Mouse (Mus musculus): ENCODE data around the gene Mrpl28. TPM values are rescaled to one million over a fixed set of nuclear protein-coding genes. Genes with fewer than 3 reads are reported as not detected.

Gene Mrpl28
- polyA plus RNA-seq, 1 experiment from 2014 or later = 230 TPM

DNA sequence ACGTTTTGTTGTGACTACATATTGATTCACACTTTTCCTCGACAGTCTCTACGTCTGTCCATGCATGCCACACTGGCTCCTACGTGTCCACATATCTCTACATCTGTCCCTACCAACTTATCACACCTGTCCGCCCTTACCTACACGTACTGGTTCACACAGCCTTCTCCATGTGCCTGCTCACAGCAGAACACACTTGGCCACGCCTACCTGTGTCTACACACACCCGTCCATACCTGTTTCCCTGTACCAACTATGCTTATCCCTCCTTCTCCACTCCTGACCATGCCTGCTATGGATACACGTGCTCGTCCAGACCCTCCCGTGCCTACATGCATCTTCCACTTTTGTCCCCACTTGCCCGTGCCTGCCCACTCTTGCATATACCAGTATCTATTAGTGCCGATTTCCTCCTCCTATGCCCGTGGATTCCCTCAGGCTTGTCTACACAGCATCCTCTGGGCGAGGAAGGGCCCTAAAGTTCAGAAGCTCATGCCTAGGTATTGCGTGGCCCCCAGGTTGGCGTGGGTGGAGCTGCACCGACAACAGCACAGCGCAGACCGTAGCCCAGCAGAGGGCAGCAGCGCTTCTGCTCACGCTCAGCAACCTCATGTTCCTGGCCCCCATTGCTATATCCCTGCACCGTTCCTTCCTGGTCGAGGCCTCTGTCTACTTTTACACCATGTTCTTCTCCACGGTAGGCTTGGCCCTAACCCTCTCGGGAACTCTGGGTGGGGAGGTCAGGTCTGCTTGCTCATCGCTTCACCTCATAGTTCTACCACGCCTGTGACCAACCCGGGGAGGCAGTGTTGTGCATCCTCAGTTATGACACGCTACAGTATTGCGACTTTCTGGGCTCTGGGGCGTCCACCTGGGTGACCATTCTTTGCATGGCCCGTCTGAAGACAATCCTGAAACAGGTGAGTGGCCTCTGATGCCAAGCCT, 3.3 kb upstream of the Mrpl28 start:
- H3K4me1 ChIP-seq = peaks cover 19% of the 10 kb centered on the region
- H3K27ac ChIP-seq = no peak overlapping the region
- no peak overlapping the region for H3K4me3 ChIP-seq
- no peaks in the 10 kb centered on the region for H3K9me3 ChIP-seq (replicated peaks)
- H3K4me2 ChIP-seq = no peak overlapping the region
- no peak overlapping the region for H3K9ac ChIP-seq
- 48% methylated on average over 33 of the region's 33 CpGs for WGBS
- ATAC-seq = peak; percentile 20; the same call in 1 of the 2 replicates
- H3K27me3 ChIP-seq = peaks cover 45% of the 10 kb centered on the region
- H3K36me3 ChIP-seq (ENCODE audit: poor library complexity, severe bottlenecking) = peaks cover under 1% of the 10 kb centered on the region; the same call in 1 of the 2 replicates

DNA sequence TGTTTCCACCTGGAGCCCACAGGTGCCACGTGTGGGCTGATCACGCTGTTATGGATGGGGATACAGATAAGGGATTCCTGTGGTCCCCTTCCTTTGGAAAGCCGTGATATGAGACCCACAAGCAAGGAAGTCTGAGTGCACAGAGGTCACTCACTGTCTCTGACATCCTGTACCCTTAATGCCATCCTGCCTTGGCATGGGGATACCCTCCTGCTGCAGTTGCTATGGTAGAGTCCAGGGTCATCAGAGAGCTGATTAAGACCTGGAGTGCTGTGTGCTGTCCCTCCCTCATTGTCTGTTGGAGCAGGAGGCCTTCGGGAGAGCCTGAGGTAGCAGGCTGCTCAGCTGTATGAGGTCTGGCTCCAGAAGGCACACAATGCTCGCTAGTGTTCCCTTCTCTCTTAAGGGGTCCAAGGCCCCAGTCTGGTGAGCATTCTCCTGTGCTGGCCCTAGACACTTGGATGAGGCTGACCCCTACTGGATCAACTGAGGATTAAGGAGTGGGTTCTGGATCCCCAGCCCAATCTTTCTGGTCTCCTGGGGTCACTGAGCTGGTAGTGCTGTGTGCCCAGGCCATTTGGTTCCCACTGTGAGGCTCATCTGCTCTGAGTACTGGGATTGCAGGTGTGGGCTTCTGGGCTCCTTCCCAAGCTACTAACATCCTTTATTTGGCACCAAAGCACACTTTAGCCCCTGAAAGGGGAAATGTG, 714 bp upstream of the Mrpl28 start:
- H3K27ac ChIP-seq = no peak overlapping the region
- 62% methylated on average over 5 of the region's 5 CpGs for WGBS
- peaks cover 26% of the 10 kb centered on the region for H3K36me3 ChIP-seq (ENCODE audit: poor library complexity, severe bottlenecking)
- no peaks in the 10 kb centered on the region for H3K9me3 ChIP-seq (replicated peaks)
- 0 out of 2 replicates have a peak, but pooled peaks have one; percentile 16 for ATAC-seq
- H3K4me1 ChIP-seq = peaks cover 22% of the 10 kb centered on the region
- H3K4me2 ChIP-seq = no peak overlapping the region
- H3K9ac ChIP-seq = no peak overlapping the region
- H3K27me3 ChIP-seq = peaks cover 21% of the 10 kb centered on the region
- no peak overlapping the region for H3K4me3 ChIP-seq

DNA sequence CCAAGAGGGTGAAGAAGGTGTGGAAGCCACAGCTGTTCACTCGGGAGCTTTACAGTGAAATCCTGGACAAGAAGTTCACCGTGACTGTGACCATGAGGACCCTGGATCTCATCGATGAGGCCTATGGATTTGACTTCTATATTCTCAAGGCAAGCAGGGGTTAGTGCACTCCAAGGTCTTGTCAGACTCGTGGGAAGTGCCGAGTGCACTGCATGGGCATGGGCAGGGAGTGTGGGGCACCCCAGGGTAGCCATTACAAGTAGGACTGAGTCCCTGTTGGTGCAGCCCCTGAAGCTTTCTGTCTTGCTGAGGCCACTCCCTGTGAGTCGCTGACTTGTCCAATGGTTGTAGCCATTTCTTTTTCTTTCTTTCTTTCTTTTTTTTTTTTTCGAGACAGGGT, 1.3 kb downstream of the Mrpl28 start:
- Histone ChIP-seq H3K36me3 (ENCODE audit: poor library complexity, severe bottlenecking) (peaks cover 46% of the 10 kb centered on the region), H3K9me3 (replicated peaks) (no peaks in the 10 kb centered on the region), H3K27me3 (peaks cover 5% of the 10 kb centered on the region; the same call in 1 of the 2 replicates), H3K4me3 (peak overlapping the region; percentile 92), H3K4me1 (peaks cover 22% of the 10 kb centered on the region), H3K9ac (peak overlapping the region; percentile 90), H3K4me2 (peak overlapping the region; percentile 80), H3K27ac (no peak overlapping the region)
- 91% methylated on average over 7 of the region's 7 CpGs for WGBS
- ATAC-seq = no peak

DNA sequence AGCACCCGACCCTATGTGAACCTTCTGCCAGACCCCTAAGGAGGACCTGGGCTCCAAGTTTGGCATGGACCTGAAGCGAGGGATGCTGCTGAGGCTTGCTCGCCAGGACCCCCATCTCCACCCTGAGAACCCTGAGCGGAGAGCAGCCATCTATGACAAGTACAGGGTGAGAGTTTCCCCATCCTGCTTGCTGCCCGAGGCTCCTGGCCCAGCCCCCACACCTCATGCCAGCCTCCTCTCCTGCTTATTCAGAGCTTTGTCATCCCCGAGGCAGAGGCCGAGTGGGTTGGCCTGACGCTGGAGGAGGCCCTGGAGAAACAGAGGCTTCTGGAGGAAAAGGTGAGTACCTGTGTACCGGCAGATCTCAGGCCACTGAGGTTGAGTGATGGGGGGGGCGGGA, 1.9 kb downstream of the Mrpl28 start:
- no peaks in the 10 kb centered on the region for H3K27me3 ChIP-seq
- H3K36me3 ChIP-seq (ENCODE audit: poor library complexity, severe bottlenecking) = peaks cover 53% of the 10 kb centered on the region
- H3K4me2 ChIP-seq = 0 out of 2 replicates have a peak overlapping the region, but pooled peaks have one; percentile 80
- peaks cover 22% of the 10 kb centered on the region for H3K4me1 ChIP-seq
- no peak for ATAC-seq
- no peak overlapping the region for H3K4me3 ChIP-seq
- no peak overlapping the region for H3K27ac ChIP-seq
- 88% methylated on average over 10 of the region's 10 CpGs for WGBS
- H3K9me3 ChIP-seq (replicated peaks) = no peaks in the 10 kb centered on the region
- no peak overlapping the region for H3K9ac ChIP-seq

DNA sequence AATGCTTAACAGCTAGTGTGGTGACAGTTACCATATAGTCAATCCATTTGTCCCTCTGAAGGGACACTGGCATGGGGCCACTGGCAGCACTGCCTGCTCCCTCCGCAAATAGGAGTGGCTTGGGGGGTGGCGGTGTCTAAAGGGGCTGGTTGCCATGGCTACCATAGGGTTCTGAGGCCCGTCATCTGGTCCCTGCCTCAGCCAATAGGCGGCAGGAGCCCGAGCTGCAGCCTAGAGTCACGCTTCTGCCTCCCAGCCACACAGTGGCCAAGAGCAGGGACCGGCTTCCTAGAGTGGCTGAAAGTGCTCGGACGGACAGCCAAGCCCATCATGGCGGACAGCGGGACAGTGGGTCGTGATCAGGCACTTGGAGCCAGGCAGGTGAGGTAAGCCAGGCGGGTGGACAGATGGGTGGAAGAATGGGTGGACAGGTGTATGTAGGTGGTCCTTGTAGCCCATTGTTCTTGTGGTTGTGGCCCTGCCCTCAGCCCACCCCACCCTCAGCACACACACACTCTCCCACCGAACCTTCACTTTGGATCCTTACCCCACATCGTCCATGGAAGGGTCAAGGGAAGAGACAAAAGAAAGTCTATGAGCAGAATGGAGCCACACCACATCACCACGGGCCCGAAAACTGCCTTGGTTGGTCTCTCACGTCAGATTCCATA, 7.9 kb downstream of the Mrpl28 start:
- WGBS = 68% methylated on average over 18 of the region's 18 CpGs
- no peaks in the 10 kb centered on the region for H3K9me3 ChIP-seq (replicated peaks)
- H3K4me3 ChIP-seq = peak overlapping the region; percentile 6
- no peaks in the 10 kb centered on the region for H3K4me1 ChIP-seq
- 0 out of 2 replicates have a peak overlapping the region, but pooled peaks have one; percentile 41 for H3K27ac ChIP-seq
- H3K4me2 ChIP-seq = 0 out of 2 replicates have a peak overlapping the region, but pooled peaks have one; percentile 6
- peaks cover 66% of the 10 kb centered on the region for H3K36me3 ChIP-seq (ENCODE audit: poor library complexity, severe bottlenecking)
- peak; percentile 59; the same call in 1 of the 2 replicates for ATAC-seq
- H3K9ac ChIP-seq = no peak overlapping the region
- H3K27me3 ChIP-seq = no peaks in the 10 kb centered on the region

DNA sequence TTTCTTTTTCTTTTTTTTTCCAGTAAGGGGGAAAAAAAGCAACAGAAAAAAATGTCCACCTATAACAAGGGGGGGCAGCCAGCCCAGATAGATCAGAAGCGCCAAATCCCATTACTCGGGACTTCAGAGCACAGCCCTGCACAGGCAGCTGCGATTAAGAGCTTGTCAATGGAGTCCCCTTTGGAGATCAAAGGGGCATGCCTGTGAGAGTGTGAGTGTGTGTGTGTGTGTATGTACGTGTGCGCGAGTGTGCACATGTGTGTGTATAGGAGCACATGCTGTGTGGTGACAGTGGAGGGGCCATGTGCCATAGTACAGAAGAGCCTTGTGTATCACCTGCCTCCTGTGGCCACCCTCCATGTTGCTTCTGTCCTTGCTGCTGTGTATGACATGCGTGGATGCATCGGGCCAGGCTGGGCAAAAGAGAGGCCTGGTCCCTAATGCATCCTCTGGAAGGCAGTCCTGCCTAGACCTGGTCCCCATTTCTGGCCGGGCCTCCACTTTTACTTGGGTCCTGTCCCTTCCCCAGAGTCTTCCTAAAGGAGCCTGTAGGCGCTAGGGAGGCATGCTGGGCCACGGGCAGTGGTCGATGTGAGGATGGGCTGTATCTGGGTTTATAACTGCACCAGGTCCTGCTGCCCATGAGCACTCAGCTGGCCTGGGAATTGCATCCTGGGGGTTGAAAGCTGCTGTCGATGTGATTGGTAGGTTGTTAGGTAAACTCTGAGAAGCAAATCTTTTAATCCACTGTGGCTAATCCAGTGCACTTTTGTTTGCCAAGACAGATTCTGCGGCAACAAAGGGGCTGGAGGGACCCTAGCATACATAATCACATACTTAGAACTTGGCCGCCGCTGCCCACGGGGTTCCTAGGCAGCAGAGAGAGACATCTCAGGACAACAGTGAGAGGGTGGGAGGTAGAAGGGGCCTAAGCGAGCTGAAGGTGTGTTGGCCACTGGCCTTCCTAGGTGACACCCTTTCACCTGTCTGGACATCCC, 8.9 kb downstream of the Mrpl28 start:
- Histone ChIP-seq H3K4me1 (no peaks in the 10 kb centered on the region; the same call in 1 of the 2 replicates), H3K27ac (peak overlapping the region; percentile 20; the same call in 1 of the 2 replicates), H3K36me3 (ENCODE audit: poor library complexity, severe bottlenecking) (peaks cover 56% of the 10 kb centered on the region), H3K4me2 (peak overlapping the region; percentile 6; the same call in 1 of the 2 replicates), H3K9ac (no peak overlapping the region), H3K4me3 (peak overlapping the region; percentile 6), H3K9me3 (replicated peaks) (no peaks in the 10 kb centered on the region), H3K27me3 (no peaks in the 10 kb centered on the region)
- peak; percentile 55 for ATAC-seq
- WGBS = 69% methylated on average over 18 of the region's 18 CpGs

DNA sequence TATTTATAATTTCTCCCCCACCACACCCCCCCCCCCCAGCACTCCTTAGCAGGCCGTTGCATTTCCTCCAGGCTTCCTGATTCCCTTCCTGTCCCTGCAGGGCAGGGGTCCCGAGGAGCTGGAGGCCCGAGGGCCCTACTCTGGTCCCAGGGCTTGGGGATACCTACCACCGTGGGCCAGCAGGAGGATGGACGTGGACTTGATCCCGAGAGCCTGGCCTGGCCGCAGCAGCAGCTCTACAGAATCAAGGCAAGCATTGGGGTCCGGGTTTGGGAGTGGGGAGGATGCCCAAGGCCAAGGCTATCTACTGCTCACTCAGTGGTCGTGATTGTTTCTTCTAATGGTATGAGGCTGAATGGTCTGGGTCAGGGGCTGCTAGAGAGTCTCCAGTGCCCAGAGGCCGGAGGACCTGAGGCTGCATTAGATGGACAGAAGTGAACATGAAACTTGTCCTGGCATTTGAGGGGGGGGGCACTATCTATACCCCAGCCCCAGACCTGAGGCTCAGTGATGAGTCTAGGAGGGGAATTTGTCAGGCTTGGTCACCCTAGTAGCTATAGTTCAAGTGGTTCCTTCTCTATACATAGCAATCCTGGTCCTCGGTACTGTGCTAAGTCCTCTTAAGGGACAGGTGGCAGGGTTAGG, 13.9 kb downstream of the Mrpl28 start:
- Histone ChIP-seq H3K9me3 (replicated peaks) (no peaks in the 10 kb centered on the region), H3K27ac (no peak overlapping the region), H3K27me3 (no peaks in the 10 kb centered on the region), H3K4me3 (no peak overlapping the region), H3K9ac (no peak overlapping the region; the same call in 1 of the 2 replicates), H3K4me1 (peaks cover 31% of the 10 kb centered on the region), H3K36me3 (ENCODE audit: poor library complexity, severe bottlenecking) (peaks cover 5% of the 10 kb centered on the region), H3K4me2 (no peak overlapping the region)
- ATAC-seq = no peak
- 89% methylated on average over 11 of the region's 11 CpGs for WGBS

DNA sequence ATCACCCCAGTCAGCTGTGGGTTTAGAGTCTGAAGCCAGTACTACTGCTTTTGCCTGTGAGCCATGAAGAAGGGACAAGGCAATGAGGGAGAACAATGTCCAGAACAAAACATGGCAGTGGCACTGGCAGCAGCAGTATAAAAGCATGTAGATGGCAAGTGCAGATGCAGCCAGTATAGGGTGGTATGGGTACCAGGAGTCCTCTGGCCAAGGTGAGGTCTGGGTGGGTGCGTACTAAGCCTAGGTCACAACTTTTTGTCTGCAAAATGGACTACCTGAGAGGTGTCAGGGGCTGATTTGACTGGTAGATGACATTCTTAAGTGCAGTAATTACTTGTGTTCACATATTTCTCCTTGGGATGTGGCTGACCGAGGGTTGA, 14.4 kb downstream of the Mrpl28 start:
- WGBS = 72% methylated on average over 2 of the region's 2 CpGs

DNA sequence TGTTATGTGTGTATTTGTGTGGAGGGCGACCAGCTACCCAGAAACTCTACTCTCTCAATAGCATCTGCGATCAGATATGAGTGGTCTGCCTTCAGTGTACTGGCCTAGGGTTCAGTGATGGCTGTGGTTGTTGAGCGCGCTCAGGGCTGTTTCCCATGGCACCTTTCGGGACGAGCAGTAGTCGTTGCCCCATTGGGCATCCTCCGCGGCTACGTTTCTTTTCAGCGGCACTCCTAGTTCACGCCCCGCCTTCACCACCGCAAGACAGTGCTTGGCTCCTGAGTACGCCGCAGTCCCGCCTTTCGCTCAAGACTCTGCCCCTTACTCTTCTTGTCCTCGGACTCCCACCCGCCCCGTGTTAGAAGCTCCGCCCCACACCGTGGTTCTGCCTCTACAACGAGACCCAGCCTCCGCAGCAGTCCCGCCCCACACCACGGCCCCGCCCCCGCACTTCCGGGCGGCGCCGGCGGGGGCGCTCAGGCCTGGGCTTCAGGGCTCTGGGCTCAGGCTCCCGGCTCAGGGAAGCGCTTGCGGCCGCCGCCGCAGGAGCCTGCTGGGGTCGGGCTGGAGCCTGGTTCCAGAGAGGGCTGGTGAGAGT, 15.0 kb downstream of the Mrpl28 start, which contains the start of gene Axin1:
Gene Axin1 (plus strand): TSS at position 450 of the 598 bp plus-strand sequence.
- Histone ChIP-seq H3K4me2 (peak within 1 kb of the TSS; percentile 89), H3K4me1 (peaks cover 31% of the 10 kb centered on the region), H3K27me3 (no peaks in the 10 kb centered on the region), H3K9ac (peak within 1 kb of the TSS; percentile 98), H3K36me3 (ENCODE audit: poor library complexity, severe bottlenecking) (peaks cover 15% of the 10 kb centered on the region), H3K27ac (peak within 1 kb of the TSS; percentile 93), H3K9me3 (replicated peaks) (no peaks in the 10 kb centered on the region), H3K4me3 (peak within 1 kb of the TSS; percentile 94)
- under 1% methylated on average over 42 of the region's 42 CpGs for WGBS
- peak; percentile 98 for ATAC-seq

More for the DNA sequence above, 14.4 kb downstream of the Mrpl28 start:
- no peaks in the 10 kb centered on the region for H3K27me3 ChIP-seq
- H3K27ac ChIP-seq = peak overlapping the region; percentile 93
- 0 out of 2 replicates have a peak, but pooled peaks have one; percentile 1 for ATAC-seq
- H3K9me3 ChIP-seq (replicated peaks) = no peaks in the 10 kb centered on the region
- peak overlapping the region; percentile 89 for H3K4me2 ChIP-seq
- peaks cover 9% of the 10 kb centered on the region for H3K36me3 ChIP-seq (ENCODE audit: poor library complexity, severe bottlenecking)
- H3K9ac ChIP-seq = peak overlapping the region; percentile 54
- peaks cover 31% of the 10 kb centered on the region for H3K4me1 ChIP-seq
- peak overlapping the region; percentile 94 for H3K4me3 ChIP-seq

DNA sequence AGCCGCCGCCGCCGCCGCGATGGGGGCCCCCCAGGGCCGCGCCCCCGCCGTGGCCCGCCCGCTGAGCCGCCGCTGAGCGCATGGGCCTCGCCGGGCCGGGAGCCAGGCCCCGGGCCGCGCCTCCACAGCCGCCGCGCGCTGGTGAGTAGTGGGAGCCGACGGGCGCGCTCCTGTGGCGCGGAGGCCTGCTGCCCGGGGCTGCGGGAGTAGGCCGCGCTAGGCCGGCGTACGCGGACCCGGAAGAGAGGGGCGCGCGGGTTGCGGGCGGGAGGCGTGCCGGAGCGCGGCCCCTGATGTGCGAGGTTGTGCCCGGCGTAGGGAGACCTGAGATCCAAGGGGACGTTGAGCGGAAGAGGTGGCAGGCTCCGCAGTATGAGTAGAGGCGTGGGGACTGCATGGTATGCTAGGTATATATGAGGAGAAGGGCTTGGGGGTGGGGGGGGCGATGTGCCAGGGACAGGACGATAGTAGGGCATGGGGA, 15.6 kb downstream of the Mrpl28 start:
- Histone ChIP-seq H3K27ac (peak overlapping the region; percentile 93), H3K9ac (peak overlapping the region; percentile 98), H3K36me3 (ENCODE audit: poor library complexity, severe bottlenecking) (peaks cover 18% of the 10 kb centered on the region), H3K9me3 (replicated peaks) (no peaks in the 10 kb centered on the region), H3K4me1 (peaks cover 31% of the 10 kb centered on the region), H3K4me2 (peak overlapping the region; percentile 89), H3K4me3 (peak overlapping the region; percentile 94), H3K27me3 (no peaks in the 10 kb centered on the region)
- ATAC-seq = peak; percentile 71
- WGBS = under 1% methylated on average over 56 of the region's 58 CpGs
